In genomic region chr16:26581913-26582376, GRCm38 (mm10) we compare ENCODE assay signal across 7 mouse cellular contexts. TPM values are rescaled to one million over a fixed set of nuclear protein-coding genes. Genes with fewer than 3 reads are reported as not detected.
DNase-seq lines count a peak whose midpoint lies in the region; ATAC-seq and TF ChIP-seq lines count a peak whose summit lies in the region.

No protein-coding gene starts in this region.

- peak overlapping the region; percentile 86 for H3K4me2 ChIP-seq in forebrain, postnatal 0 days (ENCODE audit: low read depth)
- peak overlapping the region; percentile 77 for H3K4me2 ChIP-seq in limb, embryonic 11.5 days (ENCODE audit: low read depth, severe bottlenecking)
- H3K4me2 ChIP-seq in midbrain, embryonic 15.5 days, result peak overlapping the region; percentile 79

- H3K27ac ChIP-seq in forebrain, postnatal 0 days (ENCODE audit: low read depth, low read length), result no peak overlapping the region; the same call in 1 of the 2 replicates
- no peak overlapping the region for H3K27ac ChIP-seq in limb, embryonic 11.5 days (replicated peaks; ENCODE audit: low read depth, low read length)
- peak overlapping the region; percentile 39; the same call in 1 of the 2 replicates for H3K27ac ChIP-seq in midbrain, embryonic 15.5 days

- no peaks in the 10 kb centered on the region for H3K27me3 ChIP-seq in forebrain, postnatal 0 days (ENCODE audit: insufficient read depth, low read length)
- no peaks in the 10 kb centered on the region for H3K27me3 ChIP-seq in limb, embryonic 11.5 days (ENCODE audit: control insufficient read depth, insufficient read depth, low read length)
- H3K27me3 ChIP-seq in midbrain, embryonic 15.5 days (replicated peaks), result no peaks in the 10 kb centered on the region

- WGBS in forebrain, postnatal 0 days, result 2% methylated on average over 16 of the region's 16 CpGs
- WGBS in limb, embryonic 11.5 days, result under 1% methylated on average over 16 of the region's 16 CpGs
- WGBS in midbrain, embryonic 15.5 days, result under 1% methylated on average over 16 of the region's 16 CpGs

- H3K4me1 ChIP-seq in forebrain, postnatal 0 days (ENCODE audit: insufficient read depth), result no peaks in the 10 kb centered on the region
- H3K4me1 ChIP-seq in limb, embryonic 11.5 days (ENCODE audit: control insufficient read depth, insufficient read depth, low read length), result no peaks in the 10 kb centered on the region
- peaks cover 8% of the 10 kb centered on the region; the same call in 1 of the 2 replicates for H3K4me1 ChIP-seq in midbrain, embryonic 15.5 days

- DNase-seq in layer of hippocampus, adult 9-11 months, result peak; percentile 49
- DNase-seq in layer of hippocampus, postnatal 10 days (ENCODE audit: low spot score in 2 of 2), result no peak
- peak; percentile 17 for DNase-seq in c-Kit-positive CD71-negative TER-119-negative erythroid progenitor cells, embryonic 14.5 days (ENCODE audit: low read depth)
- DNase-seq in forebrain, postnatal 0 days, result no peak
- DNase-seq in limb, embryonic 11.5 days (ENCODE audit: low spot score), result no peak
- DNase-seq in urinary bladder, adult 2 months (ENCODE audit: low spot score), result no peak

- peak; percentile 56 for ATAC-seq in forebrain, postnatal 0 days
- peak; percentile 42 for ATAC-seq in limb, embryonic 11.5 days (ENCODE audit: insufficient number of reproducible peaks, low FRiP score, low TSS enrichment, low read depth)
- ATAC-seq in midbrain, embryonic 15.5 days (replicated peaks), result peak; percentile 69

- H3K4me3 ChIP-seq in forebrain, postnatal 0 days (ENCODE audit: low read depth, low read length), result peak overlapping the region; percentile 62
- H3K4me3 ChIP-seq in limb, embryonic 11.5 days (ENCODE audit: low read depth, low read length), result peak overlapping the region; percentile 63
- peak overlapping the region; percentile 59 for H3K4me3 ChIP-seq in midbrain, embryonic 15.5 days

- H3K36me3 ChIP-seq in forebrain, postnatal 0 days (ENCODE audit: insufficient read depth), result no peaks in the 10 kb centered on the region
- no peaks in the 10 kb centered on the region for H3K36me3 ChIP-seq in limb, embryonic 11.5 days (ENCODE audit: control insufficient read depth, insufficient read depth, low read length)
- H3K36me3 ChIP-seq in midbrain, embryonic 15.5 days (replicated peaks), result no peaks in the 10 kb centered on the region

- H3K9me3 ChIP-seq in forebrain, postnatal 0 days (ENCODE audit: low read length), result no peaks in the 10 kb centered on the region
- no peaks in the 10 kb centered on the region for H3K9me3 ChIP-seq in limb, embryonic 11.5 days (ENCODE audit: control insufficient read depth, low read length)
- no peaks in the 10 kb centered on the region for H3K9me3 ChIP-seq in midbrain, embryonic 15.5 days

- peak overlapping the region; percentile 50 for H3K9ac ChIP-seq in forebrain, postnatal 0 days
- H3K9ac ChIP-seq in limb, embryonic 11.5 days (ENCODE audit: low read length), result peak overlapping the region; percentile 67
- H3K9ac ChIP-seq in midbrain, embryonic 15.5 days, result peak overlapping the region; percentile 54

- TF ChIP-seq CTCF in forebrain, postnatal 0 days (IDR thresholded peaks at IDR 0.05; ENCODE audit: low read depth), result no peak

RNA-seq across cellular contexts. Expression of gene Il1rap, which starts 0.4 kb away (rescaled TPM):
- 10 to 100 TPM; 29.7 to 30.3 TPM for total RNA-seq in layer of hippocampus, postnatal 10 days (2021)
- 8.9 and 9.3 TPM in 2 replicates for total RNA-seq in forebrain, postnatal 0 days (2014; rRNA removed)
- polyA plus RNA-seq in forebrain, postnatal 0 days (2015; fragmentation: Nextera tagmentation; extraction: Ambion mirVana), result 4.7 and 5.2 TPM in 2 replicates
- 5.8 and 6.6 TPM in 2 replicates for polyA plus RNA-seq in limb, embryonic 11.5 days (2014; fragmentation: Nextera tagmentation; extraction: Ambion mirVana)
- 6.8 and 7.7 TPM in 2 replicates for polyA plus RNA-seq in midbrain, embryonic 15.5 days (2015; fragmentation: Nextera tagmentation; extraction: Ambion mirVana)
- polyA plus RNA-seq in urinary bladder, adult 2 months (2012; rRNA removed), result 6.6 and 7.1 TPM in 2 replicates

RNA-seq across cellular contexts. Expression of gene Tmem207, which starts 55.4 kb away (rescaled TPM):
- total RNA-seq in layer of hippocampus, postnatal 10 days (2021), result not detected
- total RNA-seq in forebrain, postnatal 0 days (2014; rRNA removed), result not detected in 2 replicates
- not detected in 2 replicates for polyA plus RNA-seq in forebrain, postnatal 0 days (2015; fragmentation: Nextera tagmentation; extraction: Ambion mirVana)
- polyA plus RNA-seq in limb, embryonic 11.5 days (2014; fragmentation: Nextera tagmentation; extraction: Ambion mirVana), result not detected in 2 replicates
- 0.17 TPM in 1 of 2 replicates, not detected in the other for polyA plus RNA-seq in midbrain, embryonic 15.5 days (2015; fragmentation: Nextera tagmentation; extraction: Ambion mirVana)
- polyA plus RNA-seq in urinary bladder, adult 2 months (2012; rRNA removed), result not detected in 2 replicates

Comparison
In these comparisons a context has a peak if more than half of its experiments do, and no peak if none do; other contexts are left out.
1. DNase-seq: peak in layer of hippocampus, adult 9-11 months (single experiment) and c-Kit-positive CD71-negative TER-119-negative erythroid progenitor cells, embryonic 14.5 days (single experiment); none in layer of hippocampus, postnatal 10 days (0 of 2), forebrain, postnatal 0 days (single experiment), limb, embryonic 11.5 days (single experiment) and urinary bladder, adult 2 months (single experiment).
2. Peak in every context shown above with its lines, with median percentiles within 50 percentile points of each other: ATAC-seq, H3K4me2 ChIP-seq, H3K4me3 ChIP-seq and H3K9ac ChIP-seq.